Mouse (Mus musculus) kidney, embryonic 15.5 days (tissue): ENCODE measurements at regions not wholly inside any gene's neighbourhood (a gene's known extent, or its start where the extent isn't known, plus 50 kb on each side); places are given as distances from the start of the nearest gene placed in this dataset.

Experiments used
- ATAC-seq: fragments of 200-750 bp; cut with Nextera tagmentation; replicated peaks from 2 replicates; pipeline ENCODE4 v1.8.0; 2017; ENCODE audit warnings: moderate TSS enrichment; ENCODE audit not compliant: low FRiP score
- H3K27ac ChIP-seq: fragments of 300-500 bp; sonication (generic); 2 replicates; pipeline ENCODE4 v1.5.1; 2015; ENCODE audit warnings: mild to moderate bottlenecking, inconsistent platforms
- H3K27me3 ChIP-seq: fragments of 300-500 bp; sonication (generic); 2 replicates; pipeline ENCODE4 v1.6.1; 2015; ENCODE audit warnings: inconsistent platforms
- H3K36me3 ChIP-seq: fragments of 300-500 bp; sonication (generic); 2 replicates; pipeline ENCODE4 v1.6.1; 2015; ENCODE audit warnings: inconsistent platforms
- H3K4me1 ChIP-seq: fragments of 300-500 bp; sonication (generic); 2 replicates; pipeline ENCODE4 v1.6.1; 2015; ENCODE audit warnings: inconsistent platforms
- H3K4me2 ChIP-seq: fragments of 300-500 bp; sonication (generic); 2 replicates; pipeline ENCODE4 v1.6.1; 2015; ENCODE audit warnings: moderate library complexity, mild to moderate bottlenecking, inconsistent platforms
- H3K4me3 ChIP-seq: fragments of 300-500 bp; sonication (generic); replicated peaks from 2 replicates; pipeline ENCODE4 v1.5.1; 2015; ENCODE audit warnings: mild to moderate bottlenecking, inconsistent platforms
- H3K9ac ChIP-seq: fragments of 300-500 bp; sonication (generic); 2 replicates; pipeline ENCODE4 v1.6.1; 2015; ENCODE audit warnings: mild to moderate bottlenecking, inconsistent platforms
- H3K9me3 ChIP-seq: fragments of 300-500 bp; sonication (generic); replicated peaks from 2 replicates; pipeline ENCODE4 v1.6.1; 2016; ENCODE audit warnings: inconsistent platforms
- WGBS: fragments of 180-500 bp; shearing (Covaris S2); methylation state at CpG from one replicate; pipeline ENCODE4 v1.1.7; 2015; ENCODE audit warnings: mixed read lengths; 5-methylcytosine and 5-hydroxymethylcytosine counted together

DNA sequence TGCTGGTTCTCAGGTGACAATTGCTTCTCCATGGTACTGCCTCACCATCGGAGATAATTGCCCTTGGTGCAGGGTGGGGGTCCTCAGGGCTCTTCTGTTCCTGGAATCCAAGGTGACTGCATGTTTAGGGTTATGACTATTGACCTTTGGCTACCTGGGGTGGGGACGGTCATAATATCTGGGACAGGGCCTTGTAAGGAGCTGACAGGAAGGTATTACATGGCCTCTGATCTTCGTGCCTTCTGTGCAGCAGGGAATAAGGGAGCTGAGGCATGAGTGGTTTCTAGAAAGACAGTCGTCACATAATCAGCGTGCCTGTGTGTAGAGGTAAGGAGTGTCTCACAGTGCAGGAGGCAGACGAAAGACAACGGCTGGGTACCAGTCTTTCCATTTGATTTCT lies 407.5 kb upstream of the Prickle1 start:
- peaks cover 34% of the 10 kb centered on the region for H3K4me1 ChIP-seq
- H3K36me3 ChIP-seq, result no peaks in the 10 kb centered on the region
- no peak overlapping the region for H3K4me2 ChIP-seq
- H3K4me3 ChIP-seq, result no peak overlapping the region
- no peaks in the 10 kb centered on the region for H3K27me3 ChIP-seq
- 39% methylated on average over 7 of the region's 7 CpGs for WGBS
- H3K27ac ChIP-seq, result no peak overlapping the region
- no peaks in the 10 kb centered on the region for H3K9me3 ChIP-seq
- 0 out of 2 replicates have a peak, but pooled peaks have one; percentile 36 for ATAC-seq
- H3K9ac ChIP-seq, result no peak overlapping the region

GRCm38 (mm10) chr15:93994542-93994941 lies 398.9 kb upstream of the Prickle1 start:
- H3K4me1 ChIP-seq, result no peaks in the 10 kb centered on the region
- 81% methylated on average over 4 of the region's 4 CpGs for WGBS
- H3K36me3 ChIP-seq, result no peaks in the 10 kb centered on the region
- ATAC-seq, result no peak
- no peaks in the 10 kb centered on the region for H3K9me3 ChIP-seq
- H3K27me3 ChIP-seq, result no peaks in the 10 kb centered on the region
- no peak overlapping the region for H3K4me2 ChIP-seq
- no peak overlapping the region for H3K4me3 ChIP-seq
- H3K27ac ChIP-seq, result no peak overlapping the region
- H3K9ac ChIP-seq, result no peak overlapping the region

DNA sequence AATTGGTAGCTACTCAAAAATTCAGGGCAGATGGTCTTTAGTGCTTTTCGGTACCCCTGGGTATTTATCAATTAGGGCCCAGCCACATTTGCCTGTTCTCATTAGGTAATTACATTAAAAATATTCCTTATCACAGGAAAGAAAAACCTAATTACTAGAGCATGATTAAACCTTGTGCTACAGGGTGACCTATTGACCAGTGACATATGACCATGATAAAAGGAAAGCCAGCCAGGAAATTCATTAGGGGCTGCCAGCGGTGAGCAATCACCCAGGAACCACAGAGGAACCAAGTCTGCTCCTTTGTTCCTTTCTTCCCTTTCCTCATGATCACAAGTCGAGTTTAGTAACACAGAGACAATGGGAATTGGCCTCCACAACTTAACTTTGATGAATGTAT lies 394.4 kb upstream of the Prickle1 start:
- Histone ChIP-seq H3K4me1 (no peaks in the 10 kb centered on the region), H3K36me3 (no peaks in the 10 kb centered on the region), H3K9me3 (no peaks in the 10 kb centered on the region), H3K27me3 (no peaks in the 10 kb centered on the region), H3K4me3 (no peak overlapping the region), H3K9ac (no peak overlapping the region), H3K27ac (no peak overlapping the region), H3K4me2 (no peak overlapping the region)
- 53% methylated on average over 3 of the region's 3 CpGs for WGBS
- ATAC-seq, result no peak

DNA sequence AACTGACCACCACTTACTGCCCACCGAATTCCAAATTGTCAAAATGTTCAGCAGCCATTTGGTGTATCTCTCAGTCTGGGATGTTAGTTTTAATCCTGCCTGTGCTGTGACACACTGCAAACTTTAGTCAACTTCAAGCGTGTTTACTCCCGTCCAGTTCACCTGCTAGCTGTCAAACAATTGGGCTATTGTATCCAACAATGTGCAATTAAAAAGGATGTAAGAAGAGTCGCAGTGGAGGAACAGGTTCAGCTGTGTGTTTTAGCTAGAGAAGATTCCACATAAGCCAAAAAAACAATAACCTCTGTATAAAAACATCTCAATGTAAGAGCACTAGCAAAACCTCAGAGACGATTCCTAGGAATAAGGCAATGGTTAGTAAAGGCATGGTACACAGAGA lies 392.7 kb upstream of the Prickle1 start:
- ATAC-seq, result no peak
- H3K4me1 ChIP-seq, result no peaks in the 10 kb centered on the region
- 61% methylated on average over 5 of the region's 5 CpGs for WGBS

GRCm38 (mm10) chr15:93986631-93987429 lies 391.1 kb upstream of the Prickle1 start:
- WGBS, result 80% methylated on average over 6 of the region's 6 CpGs
- H3K27me3 ChIP-seq, result no peaks in the 10 kb centered on the region
- no peaks in the 10 kb centered on the region for H3K36me3 ChIP-seq

More for the DNA sequence above, 392.7 kb upstream of the Prickle1 start:
- H3K4me2 ChIP-seq, result no peak overlapping the region
- H3K36me3 ChIP-seq, result no peaks in the 10 kb centered on the region
- H3K9ac ChIP-seq, result no peak overlapping the region
- 0 out of 2 replicates have a peak, but pooled peaks cover under 1% of the 10 kb centered on the region for H3K9me3 ChIP-seq
- no peak overlapping the region for H3K4me3 ChIP-seq
- no peaks in the 10 kb centered on the region for H3K27me3 ChIP-seq
- no peak overlapping the region for H3K27ac ChIP-seq

DNA sequence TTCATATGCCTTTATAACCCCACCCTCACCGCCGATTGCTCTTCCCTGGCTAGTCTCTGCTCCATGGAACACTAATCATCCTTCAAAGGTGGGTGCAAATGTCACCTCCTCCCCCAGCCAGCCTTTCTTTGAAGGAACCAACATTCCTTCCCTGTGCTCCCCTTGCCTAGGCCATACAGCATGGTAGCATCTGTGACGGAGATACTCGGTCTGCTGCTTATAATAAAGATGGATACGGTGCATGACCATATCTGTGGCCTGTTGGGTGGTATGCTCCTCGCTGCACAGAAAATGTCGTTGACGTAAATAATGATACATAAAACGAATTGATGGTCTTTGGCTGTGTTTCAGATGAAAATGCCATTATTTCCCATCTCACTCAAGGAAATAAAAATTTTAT lies 386.4 kb upstream of the Prickle1 start:
- Histone ChIP-seq H3K4me1 (0 out of 2 replicates have a peak, but pooled peaks cover 4% of the 10 kb centered on the region), H3K36me3 (no peaks in the 10 kb centered on the region), H3K9ac (no peak overlapping the region), H3K9me3 (0 out of 2 replicates have a peak, but pooled peaks cover 2% of the 10 kb centered on the region), H3K4me2 (no peak overlapping the region), H3K27ac (peak overlapping the region; percentile 54; the same call in 1 of the 2 replicates), H3K27me3 (no peaks in the 10 kb centered on the region), H3K4me3 (no peak overlapping the region)
- 0 out of 2 replicates have a peak, but pooled peaks have one; percentile 62 for ATAC-seq
- 58% methylated on average over 9 of the region's 9 CpGs for WGBS

More at GRCm38 (mm10) chr15:93986631-93987429, 391.1 kb upstream of the Prickle1 start:
- Histone ChIP-seq H3K4me2 (no peak overlapping the region), H3K4me3 (no peak overlapping the region), H3K9ac (no peak overlapping the region), H3K9me3 (0 out of 2 replicates have a peak, but pooled peaks cover 2% of the 10 kb centered on the region), H3K4me1 (0 out of 2 replicates have a peak, but pooled peaks cover 4% of the 10 kb centered on the region), H3K27ac (no peak overlapping the region)
- no peak for ATAC-seq

- 74% methylated on average over 5 of the region's 5 CpGs for WGBS
- ATAC-seq, result no peak
- Histone ChIP-seq H3K9ac (no peak overlapping the region), H3K4me1 (peaks cover 7% of the 10 kb centered on the region; the same call in 1 of the 2 replicates), H3K4me2 (no peak overlapping the region), H3K9me3 (no peaks in the 10 kb centered on the region), H3K4me3 (no peak overlapping the region), H3K27me3 (no peaks in the 10 kb centered on the region), H3K27ac (no peak overlapping the region), H3K36me3 (no peaks in the 10 kb centered on the region)
These were observed 381.8 kb upstream of the Prickle1 start for GRCm38 (mm10) chr15:93977494-93977893.

DNA sequence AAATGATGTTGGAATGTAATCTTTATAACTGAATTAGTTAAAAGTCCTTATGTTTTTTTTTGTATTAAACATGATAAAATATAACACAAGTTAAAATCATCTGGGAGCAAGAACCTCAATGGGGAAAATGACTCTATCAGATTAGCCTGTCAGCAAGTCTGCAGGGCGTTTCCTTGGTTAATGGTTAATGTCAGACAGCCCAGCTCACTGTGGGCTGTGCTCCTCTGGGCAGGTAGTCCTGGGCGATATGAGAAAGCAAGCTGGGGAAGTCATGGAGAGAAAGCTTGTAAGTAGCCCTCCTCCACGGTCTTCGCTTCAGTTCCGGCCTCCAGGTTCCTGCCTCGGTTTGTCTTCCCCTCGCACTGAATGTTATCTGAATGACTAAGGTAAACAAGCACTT lies 379.0 kb upstream of the Prickle1 start:
- Histone ChIP-seq H3K36me3 (no peaks in the 10 kb centered on the region), H3K27me3 (no peaks in the 10 kb centered on the region), H3K27ac (no peak overlapping the region), H3K4me3 (no peak overlapping the region), H3K4me1 (peaks cover 3% of the 10 kb centered on the region; the same call in 1 of the 2 replicates), H3K9ac (no peak overlapping the region), H3K9me3 (no peaks in the 10 kb centered on the region), H3K4me2 (peak overlapping the region; percentile 30)
- 0 out of 2 replicates have a peak, but pooled peaks have one; percentile 56 for ATAC-seq
- 35% methylated on average over 7 of the region's 7 CpGs for WGBS

GRCm38 (mm10) chr15:93972979-93973378 lies 377.3 kb upstream of the Prickle1 start:
- peaks cover 3% of the 10 kb centered on the region; the same call in 1 of the 2 replicates for H3K4me1 ChIP-seq
- no peak overlapping the region for H3K9ac ChIP-seq
- WGBS, result 34% methylated on average over 5 of the region's 5 CpGs
- H3K4me3 ChIP-seq, result no peak overlapping the region
- H3K36me3 ChIP-seq, result no peaks in the 10 kb centered on the region
- H3K9me3 ChIP-seq, result no peaks in the 10 kb centered on the region
- no peaks in the 10 kb centered on the region for H3K27me3 ChIP-seq
- no peak overlapping the region for H3K4me2 ChIP-seq
- H3K27ac ChIP-seq, result no peak overlapping the region
- no peak for ATAC-seq

DNA sequence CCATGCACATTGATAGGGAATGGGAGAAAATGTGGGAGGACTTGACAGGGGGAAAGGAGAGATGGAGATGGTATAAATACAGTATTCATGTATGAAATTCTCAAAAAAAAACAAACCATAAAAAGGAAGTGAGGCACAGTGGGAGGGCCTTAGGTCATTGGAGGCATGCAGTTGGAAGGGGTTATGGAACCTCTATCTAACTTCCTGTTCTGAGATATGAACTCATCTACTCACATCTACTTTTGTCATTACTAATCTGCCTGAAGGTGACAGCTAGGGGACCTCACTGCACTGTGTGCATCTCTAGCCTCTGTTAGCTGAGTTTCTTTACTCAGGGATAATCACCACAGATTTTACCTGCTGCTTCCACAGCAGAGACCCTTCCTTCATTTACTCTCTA lies 366.3 kb upstream of the Prickle1 start:
- Histone ChIP-seq H3K27ac (no peak overlapping the region), H3K4me1 (peaks cover 6% of the 10 kb centered on the region; the same call in 1 of the 2 replicates)
- no peak for ATAC-seq

GRCm38 (mm10) chr15:93959931-93960330 lies 364.2 kb upstream of the Prickle1 start:
- Histone ChIP-seq H3K4me3 (no peak overlapping the region), H3K4me1 (peaks cover 6% of the 10 kb centered on the region; the same call in 1 of the 2 replicates), H3K4me2 (peak overlapping the region; percentile 17; the same call in 1 of the 2 replicates), H3K27me3 (no peaks in the 10 kb centered on the region), H3K27ac (no peak overlapping the region), H3K9me3 (peaks cover 5% of the 10 kb centered on the region; the same call in 1 of the 2 replicates), H3K9ac (no peak overlapping the region), H3K36me3 (no peaks in the 10 kb centered on the region)
- WGBS, result 35% methylated on average over 8 of the region's 8 CpGs
- ATAC-seq, result no peak; the same call in 1 of the 2 replicates

More for the DNA sequence above, 366.3 kb upstream of the Prickle1 start:
- Histone ChIP-seq H3K9me3 (no peaks in the 10 kb centered on the region), H3K36me3 (no peaks in the 10 kb centered on the region), H3K9ac (no peak overlapping the region), H3K27me3 (no peaks in the 10 kb centered on the region), H3K4me3 (no peak overlapping the region), H3K4me2 (no peak overlapping the region)

- Histone ChIP-seq H3K4me2 (no peak overlapping the region), H3K4me3 (no peak overlapping the region), H3K27me3 (no peaks in the 10 kb centered on the region), H3K9ac (no peak overlapping the region), H3K27ac (no peak overlapping the region), H3K4me1 (peaks cover 6% of the 10 kb centered on the region; the same call in 1 of the 2 replicates), H3K9me3 (peaks cover 5% of the 10 kb centered on the region; the same call in 1 of the 2 replicates), H3K36me3 (no peaks in the 10 kb centered on the region)
- 95% methylated on average over 1 of the region's 1 CpGs for WGBS
- no peak for ATAC-seq
These were observed 362.4 kb upstream of the Prickle1 start for GRCm38 (mm10) chr15:93958086-93958485.
